Mouse (Mus musculus): Measurements from ENCODE around the gene Map3k4. TPM values are rescaled to one million over a fixed set of nuclear protein-coding genes. Genes with fewer than 3 reads are reported as not detected.

Gene Map3k4
- polyA plus RNA-seq, 1 experiment: 19.6 TPM

- H3K4me3 ChIP-seq: no peak overlapping the region
- no peaks in the 10 kb centered on the region for H3K79me2 ChIP-seq (ENCODE audit: control insufficient read depth, insufficient read depth)
- no peak overlapping the region for H3K4me2 ChIP-seq (ENCODE audit: low read depth)
- H3ac ChIP-seq (ENCODE audit: control insufficient read depth, insufficient read length): no peak overlapping the region
- TF ChIP-seq POLR2AphosphoS2 (IDR thresholded peaks at IDR 0.05; ENCODE audit: insufficient read length, low read depth) (no peak), CEBPB (IDR thresholded peaks at IDR 0.05; ENCODE audit: insufficient read depth, poor library complexity, severe bottlenecking) (no peak), TCF12 (IDR thresholded peaks at IDR 0.05; ENCODE audit: insufficient read depth, poor library complexity, severe bottlenecking) (no peak), MYOG (IDR thresholded peaks at IDR 0.05; ENCODE audit: control insufficient read depth in 1 of 3, insufficient read depth in 1 of 3, insufficient read length in 2 of 3, low read depth in 2 of 3) (no peak), MYOD1 (IDR thresholded peaks at IDR 0.05; ENCODE audit: control insufficient read depth in 1 of 3, insufficient read length in 2 of 3, low read depth in 2 of 3) (no peak), SRF (IDR thresholded peaks at IDR 0.05; ENCODE audit: control insufficient read depth, insufficient read length, low read depth) (no peak), POLR2A (IDR thresholded peaks at IDR 0.05; ENCODE audit: insufficient read length, low read depth) (no peak), E2F4 (IDR thresholded peaks at IDR 0.05; ENCODE audit: insufficient read depth) (no peak), REST (IDR thresholded peaks at IDR 0.05; ENCODE audit: insufficient read depth, insufficient read length) (no peak), MAX (IDR thresholded peaks at IDR 0.05; ENCODE audit: low read depth) (no peak)
- H3K36me3 ChIP-seq (ENCODE audit: control insufficient read depth, insufficient read depth): no peaks in the 10 kb centered on the region
- H3K27me3 ChIP-seq (ENCODE audit: control insufficient read depth, insufficient read depth, insufficient read length): no peaks in the 10 kb centered on the region
These were observed 54.3 kb downstream of the Map3k4 start for GRCm38 (mm10) chr17:12264293-12264692.

GRCm38 (mm10) chr17:12263787-12264186 lies 54.8 kb downstream of the Map3k4 start:
- H3K4me3 ChIP-seq: no peak overlapping the region

GRCm38 (mm10) chr17:12262851-12263250 lies 55.7 kb downstream of the Map3k4 start:
- H3K27me3 ChIP-seq (ENCODE audit: control insufficient read depth, insufficient read depth, insufficient read length): no peaks in the 10 kb centered on the region
- H3K36me3 ChIP-seq (ENCODE audit: control insufficient read depth, insufficient read depth): no peaks in the 10 kb centered on the region
- no peak overlapping the region for H3K4me3 ChIP-seq
- no peak overlapping the region for H3K4me2 ChIP-seq (ENCODE audit: low read depth)
- H3K79me2 ChIP-seq (ENCODE audit: control insufficient read depth, insufficient read depth): no peaks in the 10 kb centered on the region
- H3ac ChIP-seq (ENCODE audit: control insufficient read depth, insufficient read length): no peak overlapping the region
- TF ChIP-seq USF1 (IDR thresholded peaks at IDR 0.05; ENCODE audit: low read depth) (no peak), POLR2AphosphoS2 (IDR thresholded peaks at IDR 0.05; ENCODE audit: insufficient read length, low read depth) (no peak), SRF (IDR thresholded peaks at IDR 0.05; ENCODE audit: control insufficient read depth, insufficient read length, low read depth) (no peak), TCF3 (IDR thresholded peaks at IDR 0.05; ENCODE audit: insufficient read length, low read depth) (no peak), CEBPB (IDR thresholded peaks at IDR 0.05; ENCODE audit: insufficient read depth, poor library complexity, severe bottlenecking) (no peak), POLR2A (IDR thresholded peaks at IDR 0.05; ENCODE audit: insufficient read length, low read depth) (no peak)

More at GRCm38 (mm10) chr17:12263787-12264186, 54.8 kb downstream of the Map3k4 start:
- Histone ChIP-seq H3K4me2 (ENCODE audit: low read depth) (no peak overlapping the region), H3K27me3 (ENCODE audit: control insufficient read depth, insufficient read depth, insufficient read length) (no peaks in the 10 kb centered on the region), H3ac (ENCODE audit: control insufficient read depth, insufficient read length) (no peak overlapping the region), H3K79me2 (ENCODE audit: control insufficient read depth, insufficient read depth) (no peaks in the 10 kb centered on the region), H3K36me3 (ENCODE audit: control insufficient read depth, insufficient read depth) (no peaks in the 10 kb centered on the region)
- no peak for TF ChIP-seq MYOG (IDR thresholded peaks at IDR 0.05; ENCODE audit: control insufficient read depth in 1 of 3, insufficient read depth in 1 of 3, insufficient read length in 2 of 3, low read depth in 2 of 3)

DNA sequence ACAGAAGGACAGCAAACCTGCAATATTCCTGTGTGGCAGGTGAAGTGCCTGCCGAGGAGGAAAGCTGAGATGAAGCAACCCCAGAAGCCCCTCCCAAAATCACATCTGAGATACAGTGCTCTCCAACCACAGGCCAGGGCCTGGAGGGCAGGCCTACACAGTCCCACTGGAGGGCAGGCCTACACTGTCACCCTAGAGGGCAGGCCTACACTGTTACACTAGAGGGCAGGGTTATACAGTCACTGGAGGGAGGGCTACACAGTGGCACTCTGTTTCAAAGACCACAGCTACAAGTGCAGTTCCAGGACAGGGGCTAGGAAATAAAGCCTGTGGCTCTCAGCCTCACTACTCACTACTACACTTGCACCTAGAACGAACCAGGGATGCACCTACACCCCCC lies 56.7 kb downstream of the Map3k4 start:
- H3K79me2 ChIP-seq (ENCODE audit: control insufficient read depth, insufficient read depth): no peaks in the 10 kb centered on the region
- TF ChIP-seq MYOD1 (IDR thresholded peaks at IDR 0.05; ENCODE audit: control insufficient read depth in 1 of 3, insufficient read length in 2 of 3, low read depth in 2 of 3): no peak
- TF ChIP-seq MYOG (IDR thresholded peaks at IDR 0.05; ENCODE audit: control insufficient read depth in 1 of 3, insufficient read depth in 1 of 3, insufficient read length in 2 of 3, low read depth in 2 of 3): no peak
- TF ChIP-seq REST (IDR thresholded peaks at IDR 0.05; ENCODE audit: insufficient read depth, insufficient read length): no peak
- TF ChIP-seq E2F4 (IDR thresholded peaks at IDR 0.05; ENCODE audit: insufficient read depth): no peak
- TF ChIP-seq MAX (IDR thresholded peaks at IDR 0.05; ENCODE audit: low read depth): no peak
- TF ChIP-seq POLR2A (IDR thresholded peaks at IDR 0.05; ENCODE audit: insufficient read length, low read depth): no peak
- no peaks in the 10 kb centered on the region for H3K27me3 ChIP-seq (ENCODE audit: control insufficient read depth, insufficient read depth, insufficient read length)

GRCm38 (mm10) chr17:12261376-12261775 lies 57.2 kb downstream of the Map3k4 start:
- Histone ChIP-seq H3K4me2 (ENCODE audit: low read depth) (no peak overlapping the region), H3K27me3 (ENCODE audit: control insufficient read depth, insufficient read depth, insufficient read length) (no peaks in the 10 kb centered on the region), H3K4me3 (no peak overlapping the region), H3K79me2 (ENCODE audit: control insufficient read depth, insufficient read depth) (no peaks in the 10 kb centered on the region), H3K36me3 (ENCODE audit: control insufficient read depth, insufficient read depth) (no peaks in the 10 kb centered on the region), H3ac (ENCODE audit: control insufficient read depth, insufficient read length) (no peak overlapping the region)
- no peak for TF ChIP-seq POLR2AphosphoS2 (IDR thresholded peaks at IDR 0.05; ENCODE audit: insufficient read length, low read depth)
- no peak for TF ChIP-seq E2F4 (IDR thresholded peaks at IDR 0.05; ENCODE audit: insufficient read depth)
- TF ChIP-seq SRF (IDR thresholded peaks at IDR 0.05; ENCODE audit: control insufficient read depth, insufficient read length, low read depth): no peak
- no peak for TF ChIP-seq MYOD1 (IDR thresholded peaks at IDR 0.05; ENCODE audit: control insufficient read depth in 1 of 3, insufficient read length in 2 of 3, low read depth in 2 of 3)
- TF ChIP-seq CEBPB (IDR thresholded peaks at IDR 0.05; ENCODE audit: insufficient read depth, poor library complexity, severe bottlenecking): no peak
- no peak for TF ChIP-seq POLR2A (IDR thresholded peaks at IDR 0.05; ENCODE audit: insufficient read length, low read depth)
- no peak for TF ChIP-seq TCF12 (IDR thresholded peaks at IDR 0.05; ENCODE audit: insufficient read depth, poor library complexity, severe bottlenecking)
- no peak for TF ChIP-seq TCF3 (IDR thresholded peaks at IDR 0.05; ENCODE audit: insufficient read length, low read depth)
- no peak for TF ChIP-seq MAX (IDR thresholded peaks at IDR 0.05; ENCODE audit: low read depth)

More for the DNA sequence above, 56.7 kb downstream of the Map3k4 start:
- H3ac ChIP-seq (ENCODE audit: control insufficient read depth, insufficient read length): no peak overlapping the region
- no peak overlapping the region for H3K4me3 ChIP-seq
- H3K36me3 ChIP-seq (ENCODE audit: control insufficient read depth, insufficient read depth): no peaks in the 10 kb centered on the region
- H3K4me2 ChIP-seq (ENCODE audit: low read depth): no peak overlapping the region

All from myocyte (in vitro differentiated cells).